Mouse (Mus musculus) forebrain, postnatal 0 days (tissue): ENCODE data around the gene Gpc3. TPM values are rescaled to one million over a fixed set of nuclear protein-coding genes. Genes with fewer than 3 reads are reported as not detected.

ENCODE experiments used
- ATAC-seq: fragments of 200-750 bp; cut with Nextera tagmentation; 2 replicates; pipeline ENCODE4 v1.8.0; 2017; ENCODE audit warnings: mild to moderate bottlenecking, moderate library complexity
- DNase-seq: peaks from one replicate; pipeline ENCODE4 v3.0.0-alpha.2; 2015
- H3K27ac ChIP-seq: fragments of 300-500 bp; sonication (generic); 2 replicates; pipeline ENCODE4 v1.5.1; 2014; ENCODE audit warnings: low read depth, mild to moderate bottlenecking, antibody characterized with exemption, low read length, moderate library complexity, mixed read lengths
- H3K27me3 ChIP-seq: fragments of 300-500 bp; sonication (generic); 2 replicates; pipeline ENCODE4 v1.6.1; 2014; ENCODE audit warnings: mild to moderate bottlenecking, low read length, mixed read lengths; ENCODE audit not compliant: insufficient read depth
- H3K36me3 ChIP-seq: fragments of 300-500 bp; sonication (generic); 2 replicates; pipeline ENCODE4 v1.6.1; 2014; ENCODE audit warnings: mild to moderate bottlenecking, moderate library complexity; ENCODE audit not compliant: insufficient read depth
- H3K4me1 ChIP-seq: fragments of 300-500 bp; sonication (generic); 2 replicates; pipeline ENCODE4 v1.6.1; 2014; ENCODE audit warnings: antibody characterized with exemption; ENCODE audit not compliant: insufficient read depth
- H3K4me2 ChIP-seq: fragments of 300-500 bp; sonication (generic); 2 replicates; pipeline ENCODE4 v1.6.1; 2014; ENCODE audit warnings: low read depth, mild to moderate bottlenecking, moderate library complexity
- H3K4me3 ChIP-seq: fragments of 300-500 bp; sonication (generic); 2 replicates; pipeline ENCODE4 v1.5.1; 2014; ENCODE audit warnings: low read depth, low read length, mixed read lengths
- H3K9ac ChIP-seq: fragments of 300-500 bp; sonication (generic); 2 replicates; pipeline ENCODE4 v1.6.1; 2014; ENCODE audit warnings: mild to moderate bottlenecking
- H3K9me3 ChIP-seq: fragments of 300-500 bp; sonication (generic); 2 replicates; pipeline ENCODE4 v1.6.1; 2016; ENCODE audit warnings: low read length
- CTCF ChIP-seq: sonication (generic); IDR thresholded peaks from 2 replicates; pipeline ENCODE4 v1.5.1; 2016; ENCODE audit warnings: antibody characterized with exemption, control low read depth, low read depth
- WGBS: fragments of 180-500 bp; shearing (Covaris S2); extraction: QIAGEN DNeasy Blood & Tissue Kit; methylation state at CpG from one replicate; pipeline ENCODE4 v1.1.7; 2014; 5-methylcytosine and 5-hydroxymethylcytosine counted together
- polyA plus RNA-seq: library from polyadenylated mRNA; unstranded; fragments of >200 nt; fragmentation: Nextera tagmentation; extraction: Ambion mirVana; gene quantifications from 2 replicates; pipeline ENCODE4 v1.2.1, GENCODE M21; 2015
- total RNA-seq: library from RNA; depleted of rRNA; stranded (reverse); fragments of >200 nt; gene quantifications from 2 replicates; pipeline ENCODE4 v1.2.3, GENCODE M21; 2014

Gpc3 gene
- total and polyA plus RNA-seq, 2 experiments from 2014 or later: 30.3 to 58.8 TPM

DNA sequence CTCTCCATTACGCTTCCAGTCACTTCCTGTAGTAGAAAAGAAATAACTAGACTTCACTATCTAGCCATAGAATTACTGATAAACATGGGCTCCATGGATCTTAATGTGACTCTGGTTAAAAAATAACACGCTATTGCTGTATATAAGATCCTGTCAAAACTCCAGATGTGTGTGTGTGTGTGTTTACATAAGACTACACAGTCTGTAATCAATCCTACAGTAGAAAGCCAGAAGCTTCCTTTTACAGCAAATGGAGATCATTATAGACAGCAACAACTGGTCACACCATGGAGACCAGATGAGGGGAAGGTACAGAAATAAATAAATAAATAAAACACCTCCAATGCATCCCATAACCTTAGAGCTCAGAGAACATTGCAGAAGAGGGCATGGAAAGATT lies 81.6 kb downstream of the Gpc3 start:
- no peak overlapping the region for H3K9ac ChIP-seq
- H3K27me3 ChIP-seq: no peaks in the 10 kb centered on the region
- H3K4me1 ChIP-seq: no peaks in the 10 kb centered on the region
- TF ChIP-seq CTCF: no peak
- no peak overlapping the region for H3K27ac ChIP-seq
- no peak overlapping the region for H3K4me3 ChIP-seq
- no peak for ATAC-seq
- H3K36me3 ChIP-seq: no peaks in the 10 kb centered on the region
- DNase-seq: no peak
- 80% methylated on average over 2 of the region's 2 CpGs for WGBS
- H3K9me3 ChIP-seq: no peaks in the 10 kb centered on the region
- H3K4me2 ChIP-seq: no peak overlapping the region

DNA sequence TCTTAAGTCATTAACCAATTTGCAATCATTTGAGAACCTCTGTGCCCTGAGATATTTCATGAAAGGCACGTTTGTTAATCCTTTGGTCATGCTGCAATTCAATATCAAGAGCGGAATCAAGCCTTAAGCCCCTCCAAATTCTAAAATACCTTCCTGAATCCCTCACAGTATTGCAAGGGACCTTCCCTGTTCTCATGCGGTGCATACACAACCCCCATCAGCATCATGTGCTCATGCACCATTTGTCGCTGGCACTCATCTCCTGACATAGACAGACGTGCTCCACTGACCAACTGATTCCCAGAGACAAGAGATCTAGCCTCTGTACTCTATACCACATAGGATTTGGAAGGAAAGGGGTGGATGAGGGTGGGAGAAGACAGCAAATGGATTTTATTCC lies 87.7 kb downstream of the Gpc3 start:
- no peak for TF ChIP-seq CTCF
- Histone ChIP-seq H3K36me3 (no peaks in the 10 kb centered on the region), H3K4me1 (no peaks in the 10 kb centered on the region), H3K27ac (no peak overlapping the region), H3K9me3 (no peaks in the 10 kb centered on the region), H3K9ac (no peak overlapping the region), H3K27me3 (no peaks in the 10 kb centered on the region), H3K4me3 (no peak overlapping the region), H3K4me2 (no peak overlapping the region)
- no peak for DNase-seq
- ATAC-seq: no peak
- WGBS: 87% methylated on average over 5 of the region's 5 CpGs

DNA sequence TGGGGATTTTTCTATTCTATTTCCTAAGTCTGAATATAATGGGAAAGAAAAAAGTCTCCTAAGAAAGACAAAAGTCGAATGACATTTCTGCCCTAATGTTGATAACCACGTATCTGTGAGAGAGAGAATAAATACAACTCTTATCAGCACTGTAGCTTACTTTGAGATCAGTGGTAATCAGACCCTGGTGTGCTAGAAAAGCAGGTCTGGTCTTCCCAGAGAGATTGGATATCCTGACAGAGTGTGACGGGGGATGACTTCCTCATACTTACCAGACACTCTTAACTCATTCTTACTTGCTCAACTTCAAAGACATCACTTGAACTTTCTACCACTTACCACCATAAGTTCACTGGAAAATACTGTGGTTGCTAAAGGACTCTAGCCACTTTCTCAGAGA lies 88.6 kb downstream of the Gpc3 start:
- 71% methylated on average over 3 of the region's 3 CpGs for WGBS
- no peak for ATAC-seq
- H3K4me3 ChIP-seq: no peak overlapping the region
- H3K4me1 ChIP-seq: no peaks in the 10 kb centered on the region
- H3K9me3 ChIP-seq: no peaks in the 10 kb centered on the region
- DNase-seq: no peak
- no peaks in the 10 kb centered on the region for H3K27me3 ChIP-seq
- no peak overlapping the region for H3K4me2 ChIP-seq
- H3K36me3 ChIP-seq: no peaks in the 10 kb centered on the region
- H3K9ac ChIP-seq: no peak overlapping the region
- TF ChIP-seq CTCF: no peak
- no peak overlapping the region for H3K27ac ChIP-seq

DNA sequence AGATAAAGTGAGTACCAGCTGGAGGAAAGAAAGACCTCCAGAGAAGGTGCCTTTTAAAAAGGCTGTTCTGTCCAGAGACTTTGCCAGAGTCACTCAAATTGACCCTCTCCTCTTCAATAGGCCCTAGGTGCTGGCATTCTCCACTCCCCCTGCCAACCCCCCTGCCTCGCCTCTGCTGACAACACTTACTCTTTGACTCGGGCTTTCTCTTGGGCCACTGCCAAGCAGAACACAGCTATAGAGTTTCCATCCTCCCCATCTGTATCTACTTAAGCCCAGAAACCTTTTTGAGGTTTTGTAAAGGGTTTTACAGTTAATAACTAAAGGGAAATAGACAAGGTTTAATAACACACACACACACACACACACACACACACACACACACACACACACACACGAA lies 99.2 kb downstream of the Gpc3 start:
- Histone ChIP-seq H3K27ac (no peak overlapping the region), H3K9ac (no peak overlapping the region), H3K4me3 (no peak overlapping the region), H3K27me3 (no peaks in the 10 kb centered on the region), H3K4me1 (no peaks in the 10 kb centered on the region), H3K9me3 (no peaks in the 10 kb centered on the region), H3K4me2 (no peak overlapping the region), H3K36me3 (no peaks in the 10 kb centered on the region)
- 29% methylated on average over 3 of the region's 3 CpGs for WGBS
- no peak for DNase-seq
- no peak for TF ChIP-seq CTCF
- no peak for ATAC-seq

DNA sequence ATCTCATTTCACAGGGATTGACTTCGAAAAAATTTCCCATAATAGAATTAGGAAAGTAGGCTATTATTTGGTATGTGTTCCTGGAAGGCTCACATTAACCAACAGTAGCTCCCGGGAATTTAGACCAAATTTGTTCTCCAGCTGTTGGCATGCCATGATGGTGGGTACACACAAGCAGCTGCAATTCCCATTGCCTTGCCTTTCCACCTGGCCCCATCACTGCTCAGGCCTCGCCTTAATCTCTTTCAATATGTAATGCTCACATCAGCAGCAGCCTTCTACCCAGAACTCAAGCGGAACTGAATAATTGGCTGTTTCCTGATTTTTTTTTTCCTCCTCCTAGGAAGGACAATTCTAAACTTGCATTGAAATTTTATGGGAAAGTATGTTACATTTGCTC lies 102.6 kb downstream of the Gpc3 start:
- no peak overlapping the region for H3K9ac ChIP-seq
- no peak overlapping the region for H3K4me3 ChIP-seq
- WGBS: 72% methylated on average over 4 of the region's 4 CpGs
- H3K4me1 ChIP-seq: no peaks in the 10 kb centered on the region
- H3K27me3 ChIP-seq: no peaks in the 10 kb centered on the region
- no peaks in the 10 kb centered on the region for H3K9me3 ChIP-seq
- no peak overlapping the region for H3K4me2 ChIP-seq
- TF ChIP-seq CTCF: no peak
- no peaks in the 10 kb centered on the region for H3K36me3 ChIP-seq
- no peak for DNase-seq
- ATAC-seq: no peak
- no peak overlapping the region for H3K27ac ChIP-seq

DNA sequence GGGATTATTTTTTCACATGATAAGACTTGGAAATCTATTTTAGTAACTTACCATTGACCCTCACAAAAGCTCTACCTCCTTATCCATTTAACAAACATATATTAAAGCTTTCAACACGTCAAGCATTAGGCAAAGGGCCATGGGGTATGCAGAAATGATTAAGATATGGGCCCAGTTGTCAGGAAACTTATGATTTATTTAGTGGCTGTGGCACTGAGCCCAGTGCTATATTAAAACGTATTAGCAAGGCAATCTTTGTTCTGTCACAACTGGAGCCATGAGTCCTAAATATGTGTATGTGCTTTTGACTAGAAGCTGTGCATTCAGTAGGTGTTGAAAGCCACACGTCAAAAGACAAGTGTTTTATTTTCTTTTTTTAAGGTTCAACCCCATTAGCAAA lies 109.9 kb downstream of the Gpc3 start:
- Histone ChIP-seq H3K27me3 (no peaks in the 10 kb centered on the region), H3K4me1 (no peaks in the 10 kb centered on the region), H3K4me2 (no peak overlapping the region), H3K9ac (no peak overlapping the region), H3K4me3 (no peak overlapping the region), H3K27ac (no peak overlapping the region), H3K36me3 (no peaks in the 10 kb centered on the region), H3K9me3 (no peaks in the 10 kb centered on the region)
- WGBS: 53% methylated on average over 3 of the region's 3 CpGs
- DNase-seq (no peak), ATAC-seq (no peak)
- no peak for TF ChIP-seq CTCF

DNA sequence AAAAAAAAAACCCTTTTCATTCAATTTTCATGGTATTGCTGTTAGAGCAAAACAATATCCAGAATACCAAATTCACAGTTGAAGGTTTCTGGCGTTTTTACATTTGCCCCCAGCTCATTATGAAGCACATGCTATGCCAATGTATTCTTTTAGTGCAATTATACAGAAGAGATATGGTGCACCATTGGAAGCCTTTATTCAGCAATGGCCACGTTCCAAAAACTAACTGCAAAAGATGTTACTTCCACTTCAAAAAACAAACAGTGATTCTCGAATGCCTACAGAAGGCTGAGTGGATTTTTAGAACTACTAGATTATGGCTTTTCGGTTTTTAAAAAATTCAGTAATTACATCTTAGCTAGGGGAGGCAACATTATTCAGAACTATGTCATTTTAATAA lies 124.3 kb downstream of the Gpc3 start:
- Histone ChIP-seq H3K9ac (no peak overlapping the region), H3K4me2 (no peak overlapping the region), H3K4me1 (no peaks in the 10 kb centered on the region), H3K4me3 (no peak overlapping the region), H3K36me3 (no peaks in the 10 kb centered on the region), H3K27ac (no peak overlapping the region), H3K9me3 (no peaks in the 10 kb centered on the region), H3K27me3 (no peaks in the 10 kb centered on the region)
- TF ChIP-seq CTCF: no peak
- ATAC-seq (no peak), DNase-seq (peak; percentile 24)
- 32% methylated on average over 4 of the region's 4 CpGs for WGBS

DNA sequence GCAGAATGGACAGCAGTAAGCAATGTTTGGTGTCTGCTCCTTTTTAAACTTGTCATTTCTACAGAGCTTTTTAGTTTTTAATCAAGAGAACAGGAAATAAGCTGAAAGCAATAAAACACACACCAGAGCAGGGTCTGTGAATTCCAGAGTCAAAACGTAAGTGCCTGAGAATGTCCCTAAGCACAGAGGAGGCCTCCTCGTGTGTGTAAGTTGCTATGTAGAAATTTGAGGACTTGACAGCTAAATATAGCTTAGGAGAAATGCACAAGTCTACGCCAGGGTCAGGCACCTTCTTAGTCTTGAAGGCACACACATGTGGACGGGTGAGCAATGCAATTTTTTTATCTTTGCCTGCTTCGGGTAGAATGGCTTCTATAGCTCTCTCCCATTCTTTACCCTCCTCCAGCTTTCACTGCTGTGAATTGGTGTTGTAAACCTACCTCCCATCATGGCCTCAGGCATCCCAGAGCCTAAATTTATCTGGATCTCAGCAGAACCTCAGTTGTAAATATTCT lies 158.6 kb downstream of the Gpc3 start:
- no peaks in the 10 kb centered on the region for H3K4me1 ChIP-seq
- H3K9ac ChIP-seq: no peak overlapping the region
- no peak for DNase-seq
- 60% methylated on average over 5 of the region's 5 CpGs for WGBS
- ATAC-seq: no peak
- H3K27me3 ChIP-seq: no peaks in the 10 kb centered on the region
- H3K9me3 ChIP-seq: no peaks in the 10 kb centered on the region
- no peak overlapping the region for H3K4me2 ChIP-seq
- H3K4me3 ChIP-seq: no peak overlapping the region
- no peak overlapping the region for H3K27ac ChIP-seq
- no peak for TF ChIP-seq CTCF
- H3K36me3 ChIP-seq: no peaks in the 10 kb centered on the region
